Mouse (Mus musculus) mouse embryonic stem cell (cell line): ENCODE results near the gene 4933417A18Rik.
"Not testable (repeated sequence)": the region's sequence is repeated elsewhere in the genome, so short reads cannot be mapped to it uniquely, and the experiment has no call there.

Experiments
- in situ Hi-C, 2 experiments: fragments of 300-500 bp; cut with MboI; formaldehyde crosslinking; loops; 1 replicate in 1 of 2; 3 replicates in 1 of 2; pipeline ENCODE4 v1.14.3; 2019 to 2020; ENCODE audit warnings: low sequenced_read_pairs in 2 of 2, low pct_unique_long_range_greater_than_20kb in 1 of 2, mixed read lengths in 1 of 2; ENCODE audit not compliant: unreplicated experiment in 1 of 2

The 4933417A18Rik gene

DNA sequence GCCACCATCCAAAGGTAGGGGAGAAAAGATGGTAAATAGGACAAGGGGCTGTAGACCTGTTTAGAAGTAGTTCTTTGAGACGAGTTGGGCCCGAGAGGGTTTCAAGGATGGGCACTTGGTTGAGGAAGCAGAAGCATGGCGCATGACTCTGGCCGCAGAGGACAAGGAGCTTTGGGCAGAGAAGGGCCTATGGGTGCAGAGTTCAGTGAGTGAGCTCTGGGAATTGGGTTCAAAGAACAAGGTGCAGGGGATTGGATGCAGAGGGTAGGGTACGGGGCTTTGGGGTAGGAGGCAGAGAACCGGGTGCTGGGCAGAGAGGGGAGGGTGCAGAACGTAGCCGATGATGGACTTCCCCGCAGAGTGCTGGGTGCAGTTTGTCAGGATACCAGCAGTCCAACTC, 41.4 kb downstream of the 4933417A18Rik start:
- in situ Hi-C loops, result not testable (repeated sequence)

DNA sequence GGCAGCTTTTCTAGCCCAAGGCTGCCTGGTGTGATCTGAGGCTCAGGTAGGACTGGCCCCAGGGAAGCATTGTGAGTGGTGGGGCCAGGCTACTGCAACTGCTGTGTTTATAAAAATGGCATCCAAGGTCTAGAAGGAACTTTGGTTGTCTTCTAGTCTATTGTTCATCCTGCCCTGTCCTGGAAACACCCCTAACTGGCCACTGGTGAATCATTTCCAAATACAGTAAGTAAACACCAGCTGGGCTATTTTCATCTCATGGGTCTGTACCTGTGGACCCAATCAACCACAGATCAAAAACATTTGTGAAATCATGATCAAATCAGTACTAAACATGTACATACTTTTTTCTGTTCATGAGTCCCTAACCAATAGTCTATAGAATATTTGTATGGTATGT, 48.2 kb downstream of the 4933417A18Rik start:
- in situ Hi-C loops, result not testable (repeated sequence)

DNA sequence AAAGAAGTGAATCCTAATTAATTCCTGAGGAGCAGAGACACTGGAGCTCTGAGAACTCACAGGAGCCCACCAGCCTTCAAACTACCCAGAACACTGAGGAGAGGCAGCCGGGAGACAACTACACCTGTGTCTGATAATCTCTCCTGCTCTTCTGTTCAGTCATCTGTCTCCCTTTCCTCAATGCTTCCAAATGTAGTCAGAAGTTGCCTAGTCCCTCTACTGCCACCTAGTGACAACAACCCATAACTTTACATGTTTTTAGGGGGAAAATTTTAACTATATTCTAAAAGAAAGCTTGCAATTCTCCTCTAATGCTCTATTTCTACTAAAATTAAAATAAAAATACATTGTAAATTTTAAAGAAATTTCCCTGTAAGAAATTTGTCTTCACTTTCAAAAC, 48.9 kb downstream of the 4933417A18Rik start:
- in situ Hi-C loops, result no loop called here

DNA sequence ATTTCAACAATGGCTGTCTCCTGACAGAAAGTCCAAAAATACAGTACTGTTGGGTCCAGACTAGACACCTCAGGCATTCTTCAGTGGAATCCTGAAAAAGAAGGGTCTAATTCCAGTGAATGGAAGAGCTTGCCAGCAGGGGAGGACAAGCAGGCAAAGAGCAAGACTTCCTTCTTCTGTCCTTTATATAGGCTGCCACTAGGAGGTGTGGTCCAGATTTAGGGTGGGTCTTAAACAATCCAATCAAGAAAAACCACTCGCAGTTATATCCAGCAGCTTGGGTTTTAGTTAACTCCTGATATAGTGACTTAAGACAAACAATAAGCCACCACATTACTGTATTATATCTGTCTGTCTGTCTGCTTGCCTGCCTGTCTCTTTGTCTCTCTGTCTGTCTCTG, 49.6 kb downstream of the 4933417A18Rik start:
- in situ Hi-C loops, result no loop called here

DNA sequence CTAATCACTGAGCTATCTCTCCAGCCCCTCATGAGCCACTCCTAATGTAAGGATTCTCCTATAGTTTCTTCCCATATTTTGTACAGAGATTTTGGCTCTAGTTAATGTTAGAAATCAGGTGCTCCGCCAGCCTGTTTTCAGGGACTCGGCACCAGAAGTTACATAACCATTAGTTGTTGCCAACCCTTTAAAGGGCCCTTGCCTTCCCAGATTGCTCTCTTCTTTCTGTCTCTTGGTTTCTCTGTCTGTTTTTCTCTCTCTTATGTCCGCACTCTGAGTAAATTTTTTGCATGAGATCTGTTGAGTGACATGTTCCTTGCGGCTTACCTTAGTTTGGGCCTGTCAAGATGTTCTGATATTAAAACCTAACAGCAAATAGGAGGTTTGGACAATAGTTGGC, 51.9 kb downstream of the 4933417A18Rik start:
- in situ Hi-C loops, result no loop called here

DNA sequence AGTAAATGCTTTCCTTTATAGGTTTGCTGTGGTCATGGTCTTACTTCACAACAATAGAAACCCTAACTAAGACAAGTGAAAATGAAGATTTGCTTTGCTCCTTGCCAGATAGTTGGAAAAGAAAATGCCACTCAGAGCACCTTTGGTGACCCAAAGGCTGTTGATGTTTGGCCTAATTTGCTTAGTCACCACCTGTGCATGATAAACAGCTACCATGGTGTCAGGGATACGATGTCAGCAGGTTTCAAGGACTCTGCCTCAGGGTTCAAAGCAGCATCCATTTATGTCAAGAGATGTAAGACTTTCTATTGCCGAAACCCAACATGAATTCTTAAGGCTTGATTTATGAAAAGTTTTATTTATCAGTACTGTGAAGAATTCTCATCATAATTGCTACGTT, 53.2 kb downstream of the 4933417A18Rik start:
- in situ Hi-C loops, result no loop called here

DNA sequence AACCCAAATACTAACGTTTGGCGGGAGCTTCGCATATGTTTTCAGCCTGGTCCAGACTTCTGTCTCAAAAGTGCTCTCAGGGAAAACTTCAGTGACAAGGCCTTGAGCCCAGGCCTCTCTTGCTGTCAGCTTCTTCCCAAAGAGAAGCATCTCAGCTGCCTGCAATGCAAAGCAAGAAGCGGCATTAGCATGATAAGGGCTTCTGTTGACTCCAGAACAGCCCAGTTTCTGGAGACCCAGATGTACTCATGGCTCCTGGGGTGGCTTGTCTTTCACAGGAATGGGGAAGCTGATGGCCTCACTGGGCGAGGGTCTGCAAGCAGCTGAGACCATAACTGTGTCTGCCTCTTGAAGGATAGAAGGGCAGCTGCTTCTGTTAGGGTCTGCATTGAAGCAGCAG, 54.4 kb downstream of the 4933417A18Rik start:
- in situ Hi-C loops, result not testable (repeated sequence)

DNA sequence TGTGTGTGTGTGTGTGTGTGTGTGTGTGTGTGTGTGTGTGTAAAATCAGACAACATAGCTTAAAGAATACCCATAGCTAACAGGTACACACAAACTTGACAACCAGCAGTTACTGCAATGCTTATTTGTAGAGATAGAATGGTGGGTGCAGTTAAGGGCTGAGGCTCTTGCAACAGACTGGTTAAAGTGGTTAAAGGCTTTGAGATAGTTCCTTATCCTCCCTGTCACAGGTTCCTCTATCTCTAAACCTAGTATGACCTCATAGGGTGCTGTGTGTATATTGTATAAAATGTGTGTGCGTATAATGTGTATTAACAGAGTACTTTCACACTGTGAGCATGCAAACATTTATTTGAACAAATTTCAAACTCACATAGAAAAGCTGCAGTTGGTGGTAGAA, 59.3 kb downstream of the 4933417A18Rik start:
- in situ Hi-C loops, result not testable (repeated sequence)

DNA sequence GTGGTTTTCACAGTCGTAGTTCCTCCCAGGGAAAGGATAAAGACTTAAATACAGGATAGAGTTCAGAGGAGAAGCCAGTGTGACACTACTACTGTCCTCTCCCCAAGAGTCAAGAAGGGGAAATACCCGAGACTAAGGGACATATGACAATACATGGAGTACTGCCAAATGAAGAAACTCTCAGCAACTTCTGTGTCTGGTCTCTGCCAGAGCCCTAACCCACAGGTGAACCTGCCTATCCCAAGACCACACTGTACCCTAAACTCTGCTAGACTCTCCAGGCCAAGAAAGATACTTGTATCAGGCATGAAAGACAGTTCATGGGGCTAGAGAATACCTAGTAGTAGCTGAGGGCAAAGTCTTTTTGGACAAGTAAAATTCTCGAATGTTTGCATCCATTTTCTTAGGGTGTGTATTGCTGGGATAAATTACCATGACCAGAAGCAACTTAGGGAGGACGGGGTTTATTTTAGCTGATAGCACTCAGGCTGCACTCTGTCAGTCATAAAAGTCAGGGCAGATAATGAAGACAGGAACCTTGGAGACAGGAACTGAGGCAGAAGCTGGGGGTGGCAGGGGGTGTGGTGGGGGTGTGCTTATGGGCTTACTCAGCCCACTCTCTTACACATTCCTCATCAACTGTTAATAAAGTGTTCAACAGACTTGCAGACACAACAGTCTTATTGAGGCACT, 67.5 kb downstream of the 4933417A18Rik start:
- in situ Hi-C loops, result no loop called here

DNA sequence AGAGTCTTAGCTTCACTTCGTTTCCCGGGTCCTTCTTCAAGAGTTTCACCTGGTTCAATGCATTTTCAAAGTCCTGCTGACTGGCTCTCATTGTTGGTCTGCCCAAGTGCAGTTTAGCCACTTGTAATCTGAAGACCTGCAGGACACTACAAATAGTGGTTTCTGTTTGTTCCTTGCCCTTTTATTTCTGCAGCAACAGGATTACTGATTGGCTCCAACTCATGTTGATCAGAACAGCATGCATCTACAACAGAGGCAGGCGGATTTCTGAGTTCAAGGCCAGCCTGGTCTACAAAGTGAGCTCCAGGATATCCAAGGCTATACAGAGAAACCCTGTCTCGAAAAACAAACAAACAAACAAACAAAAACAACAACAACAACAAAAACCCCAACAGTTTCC, 68.9 kb downstream of the 4933417A18Rik start:
- in situ Hi-C loops, result no loop called here

DNA sequence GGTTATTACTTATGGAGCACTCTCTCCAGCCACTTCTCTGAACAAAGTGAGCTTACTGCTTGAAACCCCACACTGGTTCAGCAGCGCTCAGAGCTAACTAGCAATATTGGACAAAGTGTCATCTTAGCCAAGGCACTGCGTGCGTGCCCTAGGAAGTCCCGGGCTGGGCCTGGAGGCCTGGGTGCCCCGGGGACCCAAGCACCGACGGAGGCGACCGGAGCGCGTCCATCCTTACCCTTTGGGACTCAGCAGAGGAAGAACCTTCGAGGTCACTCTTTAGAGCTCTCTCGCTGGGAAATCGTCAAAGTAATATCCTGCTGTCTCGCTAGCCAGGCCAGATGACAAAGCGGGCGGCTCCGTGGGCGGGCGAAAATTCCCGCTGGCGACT, 69.4 kb downstream of the 4933417A18Rik start:
- in situ Hi-C loops, result no loop called here

DNA sequence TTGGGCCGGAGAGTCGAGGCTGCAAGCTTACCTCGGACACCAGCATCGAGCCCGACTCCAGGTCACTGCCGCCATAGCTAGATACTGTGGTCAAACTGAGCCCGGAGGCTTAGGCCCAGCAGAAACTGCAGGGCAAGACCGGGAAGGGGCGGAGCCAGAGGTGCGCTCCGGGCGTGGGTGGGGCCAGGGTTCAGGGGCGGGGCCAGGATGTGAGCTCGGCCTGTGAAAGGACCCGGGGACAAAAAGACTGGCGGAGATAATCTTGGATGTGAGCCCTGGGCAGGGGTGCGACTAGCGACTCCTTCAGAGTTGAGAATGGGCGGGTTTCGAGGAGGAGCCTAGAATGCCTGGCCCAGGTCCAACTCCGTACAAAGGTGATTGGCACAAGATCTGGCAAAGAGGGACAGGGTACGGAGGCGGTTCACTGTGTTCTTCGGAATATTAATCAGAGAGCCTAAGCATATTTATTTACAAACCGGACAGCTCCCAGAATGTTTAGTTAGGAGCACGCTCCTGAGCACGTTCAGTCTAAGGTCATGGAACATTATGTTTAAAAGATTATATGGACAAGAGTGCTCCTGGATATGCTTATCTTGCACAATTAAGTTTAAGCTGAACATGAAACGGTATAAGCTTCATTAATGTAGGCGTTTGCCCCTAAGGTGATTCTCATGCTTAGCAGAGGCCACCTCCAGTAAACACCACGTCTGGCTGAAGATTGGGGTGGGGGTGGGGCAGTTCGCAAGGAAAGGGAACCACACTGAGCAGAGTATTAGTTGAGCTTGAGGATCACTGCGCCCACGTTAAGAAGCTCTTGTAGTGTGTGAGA, 70.0 kb downstream of the 4933417A18Rik start:
- in situ Hi-C loops, result no loop called here

DNA sequence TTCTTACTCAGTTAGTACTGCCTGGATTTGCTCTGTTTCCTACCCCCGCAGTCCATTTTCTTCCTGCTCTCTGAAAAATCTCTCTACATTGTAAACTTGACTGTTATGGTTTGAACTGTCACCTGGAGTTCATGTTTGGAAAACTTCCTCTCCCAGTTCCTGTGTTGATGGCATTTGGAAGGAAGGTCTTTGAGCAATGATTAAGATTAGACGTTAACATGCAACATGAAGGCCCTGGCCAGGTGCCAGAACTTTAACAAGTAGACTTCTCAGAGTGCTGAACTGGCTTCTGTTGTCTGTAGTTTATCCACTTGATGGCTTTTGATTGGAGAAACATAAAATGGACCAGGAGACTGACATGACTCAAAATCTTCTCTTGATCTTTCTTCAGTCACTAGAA, 71.7 kb downstream of the 4933417A18Rik start:
- in situ Hi-C loops, result no loop called here
